Mouse (Mus musculus): ENCODE measurements at regions not wholly inside any gene's neighbourhood (a gene's known extent, or its start where the extent isn't known, plus 50 kb on each side); places are given as distances from the start of the nearest gene placed in this dataset.
"Not testable (repeated sequence)": the region's sequence is repeated elsewhere in the genome, so short reads cannot be mapped to it uniquely, and the experiment has no call there.

- DNase-seq (ENCODE audit: extremely low read depth, insufficient read length, low spot score) = no peak
Measured at GRCm38 (mm10) chr12:77588297-77588696, 350.4 kb downstream of the Fut8 start.

DNA sequence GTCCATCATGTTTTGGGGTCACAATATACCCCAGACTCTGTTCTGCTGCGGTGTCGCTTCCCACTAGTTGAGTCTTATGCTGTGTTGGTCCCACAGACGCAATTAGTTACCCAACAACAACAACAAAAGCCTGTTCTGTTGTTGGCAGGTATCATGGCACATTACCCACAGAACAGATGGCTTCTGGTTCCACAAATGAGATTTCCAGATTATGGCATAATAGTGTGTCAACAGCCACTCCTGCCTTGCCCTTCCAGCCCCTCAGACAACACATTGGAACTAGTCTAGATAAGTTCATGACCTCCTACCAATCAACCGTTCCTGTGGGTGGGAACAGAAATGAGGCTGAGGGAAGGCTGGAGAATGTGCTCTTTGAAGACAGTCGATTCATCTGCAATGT, 351.5 kb downstream of the Fut8 start:
- DNase-seq (ENCODE audit: extremely low read depth, insufficient read length, low spot score) = no peak

GRCm38 (mm10) chr12:77594092-77594491, 356.2 kb downstream of the Fut8 start:
- no peak for DNase-seq (ENCODE audit: extremely low read depth, insufficient read length, low spot score)

DNA sequence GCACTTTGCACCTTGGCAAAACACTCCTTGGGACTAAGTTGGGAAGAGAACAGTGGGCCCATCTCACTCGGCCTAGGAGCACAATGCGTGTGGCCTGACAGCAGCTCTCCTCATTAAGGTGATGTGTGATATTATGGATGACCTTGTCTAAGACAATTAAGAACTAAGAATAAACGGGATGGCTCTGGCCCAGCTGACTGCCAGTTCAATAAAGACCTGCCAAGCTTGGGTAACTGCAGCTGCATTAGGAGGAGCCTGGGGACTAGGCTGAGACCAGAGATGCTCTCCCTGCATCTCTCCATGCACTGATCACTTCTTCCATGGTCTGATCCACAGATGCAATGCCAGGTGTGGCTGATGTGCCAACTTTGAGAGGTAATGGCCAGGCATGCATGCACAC, 356.7 kb downstream of the Fut8 start:
- DNase-seq (ENCODE audit: extremely low read depth, insufficient read length, low spot score) = no peak

DNA sequence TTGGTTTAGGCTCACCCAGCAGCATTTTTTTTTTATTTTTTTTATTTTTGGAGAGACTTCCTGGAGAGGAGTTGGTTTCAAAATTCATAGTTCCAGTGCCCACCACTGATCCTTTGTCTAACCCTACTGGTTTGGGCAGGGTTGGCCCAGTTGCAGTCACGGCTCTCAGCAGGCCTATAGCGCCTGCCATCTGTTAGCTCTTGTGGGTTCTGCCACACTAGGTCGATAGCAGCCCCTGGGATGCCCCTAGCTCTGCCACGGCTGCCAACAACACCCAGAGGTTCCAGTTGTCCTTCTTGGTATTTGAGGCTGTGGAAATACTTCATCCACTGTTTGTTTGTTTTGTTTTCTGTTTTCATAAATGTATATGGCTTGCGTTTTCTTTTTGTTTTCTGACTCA, 357.9 kb downstream of the Fut8 start:
- DNase-seq (ENCODE audit: extremely low read depth, insufficient read length, low spot score) = no peak

DNA sequence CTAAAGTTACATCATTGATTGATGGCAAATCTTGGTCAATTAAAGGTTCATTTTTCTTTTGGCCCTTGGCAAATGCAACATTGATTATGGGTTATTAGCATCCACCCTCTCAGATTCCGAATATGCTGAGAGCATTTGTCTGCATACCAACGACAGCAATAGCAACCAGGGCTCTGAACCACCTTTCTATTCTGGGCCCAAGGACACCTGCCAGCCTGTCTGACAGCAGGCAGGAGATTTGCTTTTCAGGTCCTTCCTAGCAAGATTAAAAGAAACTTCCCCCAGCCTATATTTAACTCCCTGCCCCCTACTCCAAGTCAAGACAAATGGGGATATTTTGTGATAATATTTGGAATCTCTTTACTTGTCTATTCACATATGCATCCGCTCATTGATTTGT, 358.8 kb downstream of the Fut8 start:
- no peak for DNase-seq (ENCODE audit: extremely low read depth, insufficient read length, low spot score)

- DNase-seq (ENCODE audit: extremely low read depth, insufficient read length, low spot score) = no peak
Measured at GRCm38 (mm10) chr12:77597627-77598333, 359.9 kb downstream of the Fut8 start.

DNA sequence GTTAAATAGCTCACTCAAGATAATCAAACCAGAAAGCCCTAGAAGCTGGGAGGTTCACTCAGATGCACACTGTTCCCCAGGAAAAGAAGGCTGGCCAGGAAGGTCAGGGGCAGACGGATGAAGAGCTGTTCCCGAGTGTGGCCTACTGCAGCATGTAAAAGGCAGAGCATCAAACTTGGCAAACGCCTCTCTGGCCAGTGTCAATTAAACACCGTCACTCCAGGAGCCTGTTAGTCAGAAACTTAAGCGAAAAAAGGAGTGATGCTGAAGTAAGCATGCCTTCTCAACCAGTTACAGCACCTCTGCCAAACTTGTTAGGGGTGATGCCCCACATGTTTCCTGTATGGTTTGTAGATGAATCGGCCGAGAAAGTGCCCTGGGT, 360.4 kb downstream of the Fut8 start:
- DNase-seq (ENCODE audit: extremely low read depth, insufficient read length, low spot score) = no peak

DNA sequence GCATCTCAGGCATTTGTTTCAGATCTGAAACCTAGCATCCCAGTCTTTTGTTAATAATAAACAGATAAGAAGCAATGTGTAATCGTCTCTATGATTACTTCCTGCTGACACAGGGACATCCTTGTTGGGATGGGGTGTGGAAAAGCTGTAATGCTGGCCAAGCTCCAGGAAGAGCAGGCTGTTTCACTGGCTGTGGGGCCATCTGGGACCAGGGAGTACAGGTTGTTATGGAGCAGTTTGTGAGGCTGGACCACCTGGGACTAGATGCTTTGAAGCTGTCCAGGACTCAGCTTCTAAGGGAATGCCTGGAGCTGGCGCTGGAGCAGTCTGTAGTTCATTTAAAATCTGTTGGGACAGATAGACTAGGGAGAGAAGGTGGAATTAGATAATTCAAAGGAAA, 361.5 kb downstream of the Fut8 start:
- no peak for DNase-seq (ENCODE audit: extremely low read depth, insufficient read length, low spot score)

- DNase-seq (ENCODE audit: extremely low read depth, insufficient read length, low spot score) = no peak
Measured at GRCm38 (mm10) chr12:77603832-77604501, 366.0 kb downstream of the Fut8 start.

DNA sequence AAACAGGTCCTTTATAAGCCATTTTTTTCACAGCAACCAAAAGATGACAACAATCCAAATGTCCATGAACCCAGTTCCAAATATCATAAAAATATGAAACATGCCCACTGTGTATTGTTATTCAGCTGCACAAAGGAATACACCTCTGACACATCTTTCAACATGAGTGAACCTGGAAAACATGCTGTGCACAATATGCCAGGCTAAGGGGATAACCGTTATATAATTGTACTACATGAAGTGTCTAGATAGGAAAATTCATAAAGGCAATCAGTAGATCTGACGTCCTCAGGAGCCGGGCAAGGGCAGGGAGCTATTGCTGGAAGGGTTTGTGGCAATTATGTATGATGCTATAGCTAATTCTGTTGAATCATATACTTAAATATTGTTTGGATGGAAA, 379.6 kb downstream of the Fut8 start:
- DNase-seq (ENCODE audit: extremely low read depth, insufficient read length, low spot score) = no peak

GRCm38 (mm10) chr12:77622243-77622642, 384.3 kb downstream of the Fut8 start:
- no peak for DNase-seq (ENCODE audit: extremely low read depth, insufficient read length, low spot score)

- DNase-seq (ENCODE audit: extremely low read depth, insufficient read length, low spot score) = not testable (repeated sequence)
Measured at GRCm38 (mm10) chr12:77624323-77624722, 386.4 kb downstream of the Fut8 start.

GRCm38 (mm10) chr12:77628358-77628850, 390.5 kb downstream of the Fut8 start:
- DNase-seq (ENCODE audit: extremely low read depth, insufficient read length, low spot score) = peak; percentile 7

DNA sequence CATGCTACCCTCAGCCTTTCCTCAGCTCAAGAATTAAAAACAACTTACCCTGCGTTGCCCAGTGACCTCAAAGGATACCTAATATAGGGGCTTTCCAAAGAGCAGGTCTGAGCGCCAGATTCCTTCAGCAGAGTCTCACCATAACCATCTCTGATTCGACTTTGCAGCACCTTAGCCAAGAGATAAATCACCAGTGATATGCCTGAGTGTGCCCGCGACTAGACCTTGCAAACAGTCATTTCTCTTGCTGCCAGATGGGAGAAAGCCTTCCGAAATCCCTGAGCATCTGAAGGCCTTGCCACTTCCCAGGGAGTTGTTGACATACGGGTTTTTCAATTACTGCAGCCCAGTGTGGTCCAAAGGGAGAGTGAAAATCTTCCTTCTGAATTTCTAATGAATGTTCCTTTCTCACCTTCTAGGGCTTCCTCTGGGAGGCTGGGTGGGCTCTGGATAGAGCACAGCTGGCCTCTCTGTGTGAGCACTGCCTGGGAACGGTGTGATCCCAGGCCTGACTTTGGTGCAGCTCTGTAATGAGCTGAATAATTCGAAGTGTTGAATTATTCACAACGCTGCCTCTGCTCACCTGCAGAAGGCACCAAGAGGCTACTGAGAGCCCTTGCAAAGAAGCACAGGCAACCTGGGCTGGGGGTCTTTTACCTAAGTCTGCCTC, 396.2 kb downstream of the Fut8 start:
- DNase-seq (ENCODE audit: extremely low read depth, insufficient read length, low spot score) = no peak

DNA sequence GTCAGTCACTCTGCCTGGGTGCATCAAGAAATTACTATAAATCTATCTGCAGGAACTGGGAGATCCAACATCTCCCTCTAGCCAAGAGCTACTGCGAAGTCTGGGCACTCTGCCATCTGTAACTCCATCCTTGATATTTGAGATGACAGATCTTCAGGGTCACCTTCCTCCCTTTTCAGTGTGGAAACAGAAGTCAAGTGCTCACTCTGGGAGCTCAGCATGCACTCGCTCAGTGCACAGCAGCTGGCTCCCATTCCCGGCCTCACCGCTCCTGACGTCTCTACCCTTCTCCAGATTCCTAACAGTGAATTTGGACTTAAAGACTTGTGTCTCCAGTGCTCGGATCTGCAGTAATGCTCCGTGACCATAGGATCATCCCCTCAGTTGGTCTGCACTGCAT, 400.3 kb downstream of the Fut8 start:
- DNase-seq (ENCODE audit: extremely low read depth, insufficient read length, low spot score) = no peak

DNA sequence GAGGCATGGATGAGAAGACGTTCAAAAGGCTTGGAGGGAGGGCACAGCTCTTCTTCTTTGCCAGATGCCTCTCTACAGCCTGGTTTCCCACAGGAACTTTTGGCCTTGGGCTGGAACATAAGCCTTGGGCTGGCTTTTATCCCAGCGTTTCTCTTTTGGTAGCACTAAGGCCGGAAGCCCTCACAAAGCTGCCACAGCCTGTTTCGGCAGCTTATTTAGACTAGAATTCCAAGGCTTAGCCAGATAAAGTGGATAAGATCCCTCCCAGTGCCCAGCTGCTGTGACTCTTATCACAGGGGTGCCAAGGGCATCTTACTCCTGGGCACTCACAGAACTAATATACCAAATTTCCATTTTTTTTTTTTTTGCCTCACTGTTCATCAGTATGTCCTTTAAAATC, 404.4 kb downstream of the Fut8 start:
- no peak for DNase-seq (ENCODE audit: extremely low read depth, insufficient read length, low spot score)

DNA sequence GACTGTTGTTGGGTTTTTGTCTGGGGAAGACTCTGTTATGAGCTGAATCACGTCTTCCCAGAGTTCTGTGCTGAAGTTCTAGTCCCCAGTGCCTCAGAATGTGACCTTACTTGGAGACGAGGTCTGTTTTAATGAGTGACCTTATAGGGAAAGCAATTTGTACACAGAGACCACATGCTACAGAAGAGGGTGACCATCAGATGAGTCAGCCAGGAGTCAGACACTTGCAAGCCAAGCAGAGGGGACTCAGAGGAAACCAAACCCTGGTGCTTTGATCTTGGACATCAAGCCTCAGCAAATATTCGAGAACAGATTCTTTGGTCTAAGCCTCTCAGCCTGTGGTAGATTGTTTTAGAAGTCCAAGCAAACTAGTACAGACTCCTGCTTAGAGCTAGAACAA, 409.9 kb downstream of the Fut8 start:
- no peak for DNase-seq (ENCODE audit: extremely low read depth, insufficient read length, low spot score)

DNA sequence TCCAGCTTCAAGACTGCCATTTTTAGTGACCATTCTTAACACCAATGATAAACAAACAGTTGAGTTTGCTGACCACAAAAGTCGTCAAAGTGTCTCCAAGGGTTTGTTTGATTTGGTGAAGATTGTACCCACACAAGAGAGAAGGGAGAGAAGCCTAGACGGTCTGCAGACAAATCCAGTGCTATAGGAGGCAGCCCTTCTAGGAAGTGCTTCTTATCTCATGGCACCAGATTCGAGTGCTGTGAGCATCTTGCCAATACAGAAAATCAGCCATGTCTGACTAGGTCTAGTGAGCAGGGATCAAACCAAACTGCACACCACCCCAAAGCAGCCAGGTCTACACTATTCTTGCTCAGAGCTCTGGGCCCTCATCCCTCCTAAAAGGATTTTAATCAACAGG, 416.4 kb downstream of the Fut8 start:
- DNase-seq (ENCODE audit: extremely low read depth, insufficient read length, low spot score) = no peak

GRCm38 (mm10) chr12:77657060-77657459, 419.1 kb downstream of the Fut8 start:
- no peak for DNase-seq (ENCODE audit: extremely low read depth, insufficient read length, low spot score)

GRCm38 (mm10) chr12:77657878-77658277, 420.0 kb downstream of the Fut8 start:
- DNase-seq (ENCODE audit: extremely low read depth, insufficient read length, low spot score) = no peak

- no peak for DNase-seq (ENCODE audit: extremely low read depth, insufficient read length, low spot score)
Measured at GRCm38 (mm10) chr12:77663180-77663579, 425.3 kb downstream of the Fut8 start.

Data from 3134 (cell line).